Mouse (Mus musculus) Muller cell, postnatal 12 days (primary cell): ENCODE data around the gene Bphl.

Experiments
- DNase-seq: peaks from one replicate; pipeline ENCODE4 v3.0.0-alpha.2; 2015; ENCODE audit errors: inconsistent ontology term

Bphl gene

GRCm38 (mm10) chr13:34088201-34088649, 50.8 kb downstream of the Bphl start:
- peak; percentile 79 for DNase-seq

- no peak for DNase-seq
Observed at GRCm38 (mm10) chr13:34088871-34089288, 51.5 kb downstream of the Bphl start.

- no peak for DNase-seq
Observed at GRCm38 (mm10) chr13:34089358-34089757, 52.0 kb downstream of the Bphl start.

- peak; percentile 95 for DNase-seq
Observed at GRCm38 (mm10) chr13:34095542-34096435, 58.4 kb downstream of the Bphl start.

- DNase-seq: no peak
Observed at GRCm38 (mm10) chr13:34096455-34096854, 59.1 kb downstream of the Bphl start.

GRCm38 (mm10) chr13:34097086-34097485, 59.7 kb downstream of the Bphl start:
- DNase-seq: peak; percentile 71

- no peak for DNase-seq
Observed at GRCm38 (mm10) chr13:34100733-34101132, 63.3 kb downstream of the Bphl start.

- no peak for DNase-seq
Observed at GRCm38 (mm10) chr13:34101247-34101646, 63.9 kb downstream of the Bphl start.

- no peak for DNase-seq
Observed at GRCm38 (mm10) chr13:34101908-34102307, 64.5 kb downstream of the Bphl start.

- peak; percentile 27 for DNase-seq
Observed at GRCm38 (mm10) chr13:34105364-34105763, 68.0 kb downstream of the Bphl start.

GRCm38 (mm10) chr13:34106256-34106655, 68.9 kb downstream of the Bphl start:
- no peak for DNase-seq

- DNase-seq: no peak
Observed at GRCm38 (mm10) chr13:34106999-34107398, 69.6 kb downstream of the Bphl start.

- DNase-seq: no peak
Observed at GRCm38 (mm10) chr13:34109035-34109676, 71.8 kb downstream of the Bphl start.

- peak; percentile 69 for DNase-seq
Observed at GRCm38 (mm10) chr13:34109677-34110058, 72.3 kb downstream of the Bphl start.

- DNase-seq: no peak
Observed at GRCm38 (mm10) chr13:34111019-34111418, 73.6 kb downstream of the Bphl start.

- DNase-seq: no peak
Observed at GRCm38 (mm10) chr13:34111878-34112277, 74.5 kb downstream of the Bphl start.

- DNase-seq: peak; percentile 80
Observed at GRCm38 (mm10) chr13:34112369-34113081, 75.1 kb downstream of the Bphl start.

GRCm38 (mm10) chr13:34113086-34113485, 75.7 kb downstream of the Bphl start:
- DNase-seq: peak; percentile 87

GRCm38 (mm10) chr13:34114654-34115053, 77.3 kb downstream of the Bphl start:
- no peak for DNase-seq

- DNase-seq: no peak
Observed at GRCm38 (mm10) chr13:34116508-34116907, 79.1 kb downstream of the Bphl start.

- no peak for DNase-seq
Observed at GRCm38 (mm10) chr13:34118816-34119215, 81.4 kb downstream of the Bphl start.

GRCm38 (mm10) chr13:34119406-34119805, 82.0 kb downstream of the Bphl start:
- no peak for DNase-seq
